Mouse (Mus musculus) E14TG2a.4 (cell line): ENCODE results near the gene Tuba3a.

Experiments used
- CTCF ChIP-seq: conservative IDR thresholded peaks from 2 replicates; pipeline ENCODE4 v1.5.1; 2014; ENCODE audit warnings: low read length
- NANOG ChIP-seq: IDR thresholded peaks from 2 replicates; pipeline ENCODE4 v1.6.1; 2014; ENCODE audit warnings: borderline replicate concordance, low read length, mixed read lengths

DNA sequence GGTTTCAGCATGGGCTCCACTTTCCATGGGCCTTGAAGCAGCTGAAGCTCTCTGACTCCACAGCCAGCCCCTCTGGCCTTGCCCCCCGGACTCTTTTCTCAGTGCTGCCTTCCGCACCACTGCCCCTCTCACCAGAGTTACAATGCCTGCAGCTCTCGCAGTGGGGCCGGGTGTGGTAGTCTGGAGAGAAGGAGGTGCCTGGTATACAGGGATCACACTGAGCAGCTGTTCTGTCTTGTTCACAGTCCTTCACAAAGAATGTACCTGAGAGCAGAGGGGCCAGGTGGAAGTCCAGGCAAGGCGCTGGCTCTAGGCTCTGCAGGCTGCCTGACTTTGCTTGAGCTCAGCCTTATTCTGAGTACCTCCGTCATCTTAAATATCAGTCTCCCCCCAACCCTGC lies 49.5 kb downstream of the Tuba3a start:
- TF ChIP-seq CTCF (no peak), NANOG (no peak)
